Mouse (Mus musculus) layer of hippocampus, adult 18-20 months (tissue): ENCODE results near the gene Pax8. TPM values are rescaled to one million over a fixed set of nuclear protein-coding genes. Genes with fewer than 3 reads are reported as not detected.

ENCODE experiments used
- DNase-seq, 2 experiments: peaks; one replicate each; pipeline ENCODE4 v3.0.0; 2022; ENCODE audit warnings: low spot score in 2 of 2
- total RNA-seq, 2 experiments: library from RNA; stranded (reverse); gene quantifications; 2 replicates each; pipeline ENCODE4 v1.2.3; 2021

Gene Pax8
- total RNA-seq, 2 experiments from 2014 or later, result not detected

- DNase-seq, result no peak
These were observed 58.3 kb downstream of the Pax8 start for GRCm38 (mm10) chr2:24417106-24417505.

- DNase-seq, result peak in 1 of 2 experiments; percentile 10
These were observed 58.7 kb downstream of the Pax8 start for GRCm38 (mm10) chr2:24416668-24417067.

- no peak for DNase-seq
These were observed 61.7 kb downstream of the Pax8 start for GRCm38 (mm10) chr2:24413677-24414076.

- no peak for DNase-seq
These were observed 62.2 kb downstream of the Pax8 start for GRCm38 (mm10) chr2:24413172-24413571.

- peak in 1 of 2 experiments; percentile 58 for DNase-seq
These were observed 66.2 kb downstream of the Pax8 start for GRCm38 (mm10) chr2:24409166-24409565.

GRCm38 (mm10) chr2:24407701-24408485 is 67.5 kb downstream of the Pax8 start:
- DNase-seq, result no peak

- peak in 1 of 2 experiments; percentile 60 for DNase-seq
These were observed 69.9 kb downstream of the Pax8 start for GRCm38 (mm10) chr2:24405345-24406012.

GRCm38 (mm10) chr2:24400711-24401110 is 74.7 kb downstream of the Pax8 start:
- DNase-seq, result no peak

- DNase-seq, result no peak
These were observed 78.3 kb downstream of the Pax8 start for GRCm38 (mm10) chr2:24397115-24397514.

- DNase-seq, result no peak
These were observed 82.1 kb downstream of the Pax8 start for GRCm38 (mm10) chr2:24393251-24393650.

- peak in 1 of 2 experiments; percentile 53 for DNase-seq
These were observed 87.8 kb downstream of the Pax8 start for GRCm38 (mm10) chr2:24387361-24388283.

- DNase-seq, result no peak
These were observed 88.5 kb downstream of the Pax8 start for GRCm38 (mm10) chr2:24386964-24387320.

GRCm38 (mm10) chr2:24386158-24386963 is 89.0 kb downstream of the Pax8 start:
- DNase-seq, result no peak

GRCm38 (mm10) chr2:24385111-24385961 is 90.1 kb downstream of the Pax8 start:
- no peak for DNase-seq

- DNase-seq, result no peak
These were observed 91.0 kb downstream of the Pax8 start for GRCm38 (mm10) chr2:24384393-24384792.

GRCm38 (mm10) chr2:24383636-24384035 is 91.8 kb downstream of the Pax8 start:
- DNase-seq, result no peak

GRCm38 (mm10) chr2:24382456-24383230 is 92.8 kb downstream of the Pax8 start:
- DNase-seq, result no peak

GRCm38 (mm10) chr2:24378747-24379450 is 96.5 kb downstream of the Pax8 start:
- DNase-seq, result no peak
